Mouse (Mus musculus) liver, postnatal 0 days (tissue): ENCODE measurements at regions not wholly inside any gene's neighbourhood (a gene's known extent, or its start where the extent isn't known, plus 50 kb on each side); places are given as distances from the start of the nearest gene placed in this dataset.

Experiments
- CTCF ChIP-seq: sonication (generic); IDR thresholded peaks from 2 replicates; pipeline ENCODE4 v1.5.1; 2016; ENCODE audit warnings: antibody characterized with exemption, low read depth
- EP300 ChIP-seq: IDR thresholded peaks from 2 replicates; pipeline ENCODE4 v1.6.1; 2016; ENCODE audit warnings: antibody characterized with exemption, low read depth, mild to moderate bottlenecking

- TF ChIP-seq CTCF: no peak
- no peak for TF ChIP-seq EP300
Measured at GRCm38 (mm10) chr1:18637334-18637733, 372.4 kb upstream of the Defb41 start.
